Mouse (Mus musculus): Measurements from ENCODE around the gene Tigd4. TPM values are rescaled to one million over a fixed set of nuclear protein-coding genes. Genes with fewer than 3 reads are reported as not detected.

Tigd4 gene
- polyA plus RNA-seq, 1 experiment from 2014 or later, result not detected

DNA sequence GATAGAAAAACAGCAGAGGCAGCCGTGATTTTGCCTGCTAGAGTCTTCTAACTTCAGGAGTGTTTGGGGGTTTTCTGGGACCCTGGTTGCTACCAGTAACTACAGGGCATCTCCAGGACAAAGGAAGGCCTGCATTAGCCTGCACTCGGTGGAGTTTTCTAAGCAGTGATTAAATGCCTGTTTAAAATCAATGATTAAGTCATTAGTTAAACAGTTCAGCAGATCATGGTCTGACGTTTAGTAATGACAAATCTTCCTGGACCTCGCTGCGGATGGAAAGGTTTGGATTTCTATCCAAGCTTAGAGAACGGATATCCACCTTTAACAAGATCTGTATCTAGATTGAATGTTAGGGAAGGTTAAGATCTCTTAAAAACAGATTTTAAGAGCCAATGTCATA lies 47.2 kb downstream of the Tigd4 start:
- Histone ChIP-seq H3K27ac (ENCODE audit: low read depth, low read length) (no peak overlapping the region), H3K4me2 (no peak overlapping the region), H3K9ac (ENCODE audit: low read depth, low read length) (no peak overlapping the region), H3K9me3 (replicated peaks; ENCODE audit: control insufficient read depth, low read length) (no peaks in the 10 kb centered on the region), H3K4me1 (ENCODE audit: control insufficient read depth, insufficient read depth, low read length) (peaks cover 14% of the 10 kb centered on the region), H3K4me3 (ENCODE audit: low read depth, low read length) (no peak overlapping the region), H3K27me3 (ENCODE audit: control insufficient read depth, insufficient read depth, low read length) (no peaks in the 10 kb centered on the region), H3K36me3 (ENCODE audit: control insufficient read depth, insufficient read depth, low read length) (no peaks in the 10 kb centered on the region)
- no peak for ATAC-seq (replicated peaks; ENCODE audit: insufficient number of reproducible peaks, low FRiP score, low TSS enrichment)
- 56% methylated on average over 6 of the region's 6 CpGs for WGBS (ENCODE audit: insufficient replicate concordance)

DNA sequence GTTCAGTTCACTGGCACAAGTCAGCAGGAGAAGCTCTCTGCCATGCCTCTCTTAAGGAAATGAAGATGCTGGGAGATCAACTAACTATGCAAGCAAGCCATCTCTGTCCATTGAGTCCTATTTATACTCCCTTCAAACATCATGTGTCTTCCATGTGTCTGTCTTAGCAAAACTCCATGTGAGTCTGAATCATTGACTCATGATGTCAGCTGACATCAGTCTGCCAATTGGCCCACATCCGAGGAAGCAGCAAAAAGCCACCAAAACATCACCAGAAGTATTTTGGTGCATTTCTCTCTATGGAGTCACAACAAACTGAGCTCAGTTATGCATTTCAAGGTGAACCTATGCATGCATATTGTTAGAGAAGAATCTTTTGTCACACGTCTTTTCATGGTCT lies 48.0 kb downstream of the Tigd4 start:
- H3K4me2 ChIP-seq, result no peak overlapping the region
- no peaks in the 10 kb centered on the region for H3K36me3 ChIP-seq (ENCODE audit: control insufficient read depth, insufficient read depth, low read length)
- H3K9ac ChIP-seq (ENCODE audit: low read depth, low read length), result no peak overlapping the region
- H3K27me3 ChIP-seq (ENCODE audit: control insufficient read depth, insufficient read depth, low read length), result no peaks in the 10 kb centered on the region
- peaks cover 14% of the 10 kb centered on the region for H3K4me1 ChIP-seq (ENCODE audit: control insufficient read depth, insufficient read depth, low read length)
- 84% methylated on average over 2 of the region's 2 CpGs for WGBS (ENCODE audit: insufficient replicate concordance)
- no peaks in the 10 kb centered on the region for H3K9me3 ChIP-seq (replicated peaks; ENCODE audit: control insufficient read depth, low read length)
- H3K4me3 ChIP-seq (ENCODE audit: low read depth, low read length), result no peak overlapping the region
- no peak overlapping the region for H3K27ac ChIP-seq (ENCODE audit: low read depth, low read length)
- ATAC-seq (replicated peaks; ENCODE audit: insufficient number of reproducible peaks, low FRiP score, low TSS enrichment), result no peak

GRCm38 (mm10) chr3:84642942-84643341 lies 49.6 kb downstream of the Tigd4 start:
- H3K27me3 ChIP-seq (ENCODE audit: control insufficient read depth, insufficient read depth, low read length), result no peaks in the 10 kb centered on the region
- no peak overlapping the region for H3K27ac ChIP-seq (ENCODE audit: low read depth, low read length)
- H3K36me3 ChIP-seq (ENCODE audit: control insufficient read depth, insufficient read depth, low read length), result no peaks in the 10 kb centered on the region
- H3K9me3 ChIP-seq (replicated peaks; ENCODE audit: control insufficient read depth, low read length), result no peaks in the 10 kb centered on the region
- no peak overlapping the region for H3K4me2 ChIP-seq
- ATAC-seq (replicated peaks; ENCODE audit: insufficient number of reproducible peaks, low FRiP score, low TSS enrichment), result no peak
- no peak overlapping the region for H3K4me3 ChIP-seq (ENCODE audit: low read depth, low read length)
- H3K4me1 ChIP-seq (ENCODE audit: control insufficient read depth, insufficient read depth, low read length), result peaks cover 15% of the 10 kb centered on the region
- WGBS (ENCODE audit: insufficient replicate concordance), result 39% methylated on average over 4 of the region's 4 CpGs
- no peak overlapping the region for H3K9ac ChIP-seq (ENCODE audit: low read depth, low read length)

DNA sequence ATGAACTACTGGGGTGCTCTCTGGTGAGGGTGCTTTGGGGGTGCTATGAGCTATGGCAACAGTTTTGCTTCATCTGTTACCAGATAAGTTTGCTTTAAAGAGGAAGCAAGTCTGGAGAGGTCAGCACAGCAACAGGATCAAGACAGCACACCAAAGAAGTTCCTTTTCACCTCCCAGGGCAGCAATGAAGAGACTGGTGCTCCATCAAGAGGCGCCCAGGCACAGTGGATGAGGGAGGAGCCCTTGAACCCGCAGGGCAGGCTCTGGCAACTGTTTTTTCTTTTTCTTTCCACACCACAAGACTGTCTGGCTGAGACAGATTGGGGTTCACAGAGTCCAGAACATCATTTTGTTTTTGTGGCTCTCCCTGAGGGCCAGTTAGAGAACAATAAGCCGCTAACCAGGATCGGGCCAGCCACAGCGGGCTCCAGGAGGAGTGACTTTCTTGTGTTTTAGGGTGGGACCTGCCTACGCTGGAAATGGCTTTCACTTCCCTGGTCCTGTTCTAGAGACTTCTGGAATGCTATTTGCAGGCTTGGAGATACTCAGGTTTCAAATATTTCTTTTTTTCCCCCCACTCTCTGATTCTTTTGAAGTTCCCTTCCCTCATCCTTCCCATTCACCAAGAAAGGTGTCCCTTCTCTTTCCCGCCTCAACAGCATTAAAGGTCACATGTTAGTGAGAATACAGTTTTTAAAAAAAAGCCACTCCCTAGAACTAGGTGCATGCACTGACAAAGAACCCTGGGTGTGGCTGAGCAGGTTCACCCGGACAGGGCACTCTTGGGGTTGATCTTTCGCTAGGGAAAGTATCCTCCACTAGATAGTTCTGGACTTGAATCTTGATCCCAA lies 52.0 kb downstream of the Tigd4 start:
- Histone ChIP-seq H3K27me3 (ENCODE audit: control insufficient read depth, insufficient read depth, low read length) (no peaks in the 10 kb centered on the region), H3K9me3 (replicated peaks; ENCODE audit: control insufficient read depth, low read length) (no peaks in the 10 kb centered on the region), H3K36me3 (ENCODE audit: control insufficient read depth, insufficient read depth, low read length) (no peaks in the 10 kb centered on the region), H3K4me2 (no peak overlapping the region), H3K27ac (ENCODE audit: low read depth, low read length) (no peak overlapping the region), H3K9ac (ENCODE audit: low read depth, low read length) (no peak overlapping the region), H3K4me1 (ENCODE audit: control insufficient read depth, insufficient read depth, low read length) (0 out of 2 replicates have a peak, but pooled peaks cover 3% of the 10 kb centered on the region), H3K4me3 (ENCODE audit: low read depth, low read length) (no peak overlapping the region)
- 78% methylated on average over 9 of the region's 9 CpGs for WGBS (ENCODE audit: insufficient replicate concordance)
- ATAC-seq (replicated peaks; ENCODE audit: insufficient number of reproducible peaks, low FRiP score, low TSS enrichment), result no peak

DNA sequence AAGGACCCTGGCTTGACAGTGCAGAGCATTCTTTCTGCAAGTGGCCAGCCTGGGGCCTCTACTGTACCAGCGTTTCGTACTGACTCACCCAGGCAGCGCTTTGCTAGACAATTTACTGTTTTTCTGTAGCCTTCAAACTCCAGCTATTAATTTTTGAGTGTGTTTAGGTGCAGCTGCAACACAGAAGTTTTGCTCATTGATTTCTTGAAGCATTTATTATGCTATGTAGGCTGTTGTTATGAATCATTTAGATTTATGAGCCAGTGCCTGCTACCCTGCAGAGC lies 52.6 kb downstream of the Tigd4 start:
- H3K4me2 ChIP-seq, result no peak overlapping the region
- no peak overlapping the region for H3K27ac ChIP-seq (ENCODE audit: low read depth, low read length)
- no peaks in the 10 kb centered on the region for H3K9me3 ChIP-seq (replicated peaks; ENCODE audit: control insufficient read depth, low read length)
- H3K9ac ChIP-seq (ENCODE audit: low read depth, low read length), result no peak overlapping the region
- 0 out of 2 replicates have a peak, but pooled peaks cover 3% of the 10 kb centered on the region for H3K4me1 ChIP-seq (ENCODE audit: control insufficient read depth, insufficient read depth, low read length)
- H3K27me3 ChIP-seq (ENCODE audit: control insufficient read depth, insufficient read depth, low read length), result no peaks in the 10 kb centered on the region
- ATAC-seq (replicated peaks; ENCODE audit: insufficient number of reproducible peaks, low FRiP score, low TSS enrichment), result no peak
- no peaks in the 10 kb centered on the region for H3K36me3 ChIP-seq (ENCODE audit: control insufficient read depth, insufficient read depth, low read length)
- no peak overlapping the region for H3K4me3 ChIP-seq (ENCODE audit: low read depth, low read length)
- 89% methylated on average over 3 of the region's 3 CpGs for WGBS (ENCODE audit: insufficient replicate concordance)

DNA sequence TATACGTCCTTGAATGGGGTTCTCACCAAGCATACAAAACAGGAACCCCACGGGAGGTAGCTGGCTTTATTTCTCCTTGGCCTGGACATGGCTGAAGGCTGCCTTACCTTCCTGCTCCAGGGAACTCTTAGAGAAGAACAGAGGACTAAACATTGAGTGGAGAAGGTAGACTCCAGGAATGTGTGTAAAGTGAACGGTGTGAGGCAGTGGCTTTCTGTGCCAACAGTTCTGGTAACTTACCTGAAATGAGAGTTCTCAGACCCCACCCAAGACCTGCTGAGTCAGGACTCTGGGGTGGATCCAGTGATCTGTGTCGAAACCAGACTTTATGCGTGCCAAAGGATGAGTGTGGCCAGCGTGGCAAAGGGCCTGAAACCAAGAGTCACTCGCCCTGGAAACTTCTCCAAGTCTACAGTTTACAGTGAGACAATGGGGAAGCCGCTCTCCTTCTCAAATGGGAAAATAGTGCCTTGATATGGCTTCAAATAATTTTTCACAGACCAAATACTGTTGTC lies 53.0 kb downstream of the Tigd4 start:
- H3K9ac ChIP-seq (ENCODE audit: low read depth, low read length), result no peak overlapping the region
- 81% methylated on average over 8 of the region's 8 CpGs for WGBS (ENCODE audit: insufficient replicate concordance)
- no peak overlapping the region for H3K4me3 ChIP-seq (ENCODE audit: low read depth, low read length)
- no peaks in the 10 kb centered on the region for H3K9me3 ChIP-seq (replicated peaks; ENCODE audit: control insufficient read depth, low read length)
- no peak for ATAC-seq (replicated peaks; ENCODE audit: insufficient number of reproducible peaks, low FRiP score, low TSS enrichment)
- H3K4me2 ChIP-seq, result no peak overlapping the region
- no peaks in the 10 kb centered on the region for H3K36me3 ChIP-seq (ENCODE audit: control insufficient read depth, insufficient read depth, low read length)
- H3K27me3 ChIP-seq (ENCODE audit: control insufficient read depth, insufficient read depth, low read length), result no peaks in the 10 kb centered on the region
- H3K4me1 ChIP-seq (ENCODE audit: control insufficient read depth, insufficient read depth, low read length), result 0 out of 2 replicates have a peak, but pooled peaks cover 3% of the 10 kb centered on the region
- no peak overlapping the region for H3K27ac ChIP-seq (ENCODE audit: low read depth, low read length)

Other genes starting within 250 kb of the Tigd4 start
- 1.4 and 5.0 TPM in 2 replicates for gene Fhdc1, start 113.1 kb upstream of the Tigd4 start, polyA plus RNA-seq (2014; fragmentation: Nextera tagmentation; extraction: Ambion mirVana)
- 42.6 and 56.9 TPM in 2 replicates for gene Arfip1, start 10.9 kb upstream of the Tigd4 start, polyA plus RNA-seq (2014; fragmentation: Nextera tagmentation; extraction: Ambion mirVana)
- 0.44 and 0.49 TPM in 2 replicates for gene Tmem154, start 72.6 kb downstream of the Tigd4 start, polyA plus RNA-seq (2014; fragmentation: Nextera tagmentation; extraction: Ambion mirVana)
- gene Fbxw7, start 221.7 kb downstream of the Tigd4 start, polyA plus RNA-seq (2014; fragmentation: Nextera tagmentation; extraction: Ambion mirVana), result 7.5 and 8.4 TPM in 2 replicates

Data from heart, embryonic 11.5 days (tissue).